Mouse (Mus musculus) Muller cell, postnatal 12 days (primary cell): ENCODE measurements around the gene Sufu.

Experiments
- DNase-seq: peaks from one replicate; pipeline ENCODE4 v3.0.0-alpha.2; 2015; ENCODE audit errors: inconsistent ontology term

The Sufu gene

DNA sequence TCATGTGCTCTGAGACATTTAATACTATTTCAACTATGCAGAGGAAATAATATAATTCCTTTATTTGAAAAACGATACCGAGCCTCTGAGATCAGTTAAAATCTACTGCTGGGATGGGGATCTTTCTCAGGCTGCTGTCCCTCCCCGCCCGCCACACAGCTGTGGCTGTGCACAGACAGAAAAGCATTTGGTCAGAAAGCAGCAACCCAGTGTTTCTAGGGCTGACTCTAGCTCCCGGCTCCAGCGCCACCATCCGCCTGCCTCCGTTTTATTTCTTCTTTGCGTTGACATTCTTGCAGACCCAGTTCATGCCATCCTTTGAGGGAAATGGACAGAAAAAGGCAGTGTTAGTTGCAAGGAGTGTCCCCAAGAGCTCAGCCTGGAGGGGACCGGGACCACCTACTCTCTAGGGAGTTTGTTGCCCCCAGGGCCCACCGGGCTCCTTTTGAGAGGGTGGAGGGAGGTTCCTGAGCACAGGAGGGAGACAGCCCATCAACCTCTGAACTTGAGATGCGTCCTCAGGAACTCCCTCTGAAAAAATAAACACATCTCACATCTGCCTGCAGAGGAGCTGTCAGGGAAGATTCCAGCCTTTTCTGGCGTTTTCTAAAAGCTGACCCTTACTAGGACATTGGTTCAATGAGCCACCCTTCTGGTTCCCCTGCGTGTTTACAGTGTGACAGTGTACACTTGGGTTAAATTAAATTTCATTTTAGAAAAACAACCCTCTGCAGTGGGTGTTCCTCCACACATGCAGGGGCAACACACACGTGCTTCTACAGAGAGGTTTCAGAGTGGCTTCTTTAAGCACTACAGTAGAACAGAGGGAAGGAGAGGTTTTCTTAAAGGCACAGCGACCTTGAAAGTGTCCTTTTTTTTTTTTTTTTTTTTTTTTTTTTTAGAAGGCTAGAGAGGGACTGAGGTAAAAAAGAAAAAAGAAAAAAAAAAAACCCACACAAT, 134.7 kb downstream of the Sufu start:
- DNase-seq = no peak

DNA sequence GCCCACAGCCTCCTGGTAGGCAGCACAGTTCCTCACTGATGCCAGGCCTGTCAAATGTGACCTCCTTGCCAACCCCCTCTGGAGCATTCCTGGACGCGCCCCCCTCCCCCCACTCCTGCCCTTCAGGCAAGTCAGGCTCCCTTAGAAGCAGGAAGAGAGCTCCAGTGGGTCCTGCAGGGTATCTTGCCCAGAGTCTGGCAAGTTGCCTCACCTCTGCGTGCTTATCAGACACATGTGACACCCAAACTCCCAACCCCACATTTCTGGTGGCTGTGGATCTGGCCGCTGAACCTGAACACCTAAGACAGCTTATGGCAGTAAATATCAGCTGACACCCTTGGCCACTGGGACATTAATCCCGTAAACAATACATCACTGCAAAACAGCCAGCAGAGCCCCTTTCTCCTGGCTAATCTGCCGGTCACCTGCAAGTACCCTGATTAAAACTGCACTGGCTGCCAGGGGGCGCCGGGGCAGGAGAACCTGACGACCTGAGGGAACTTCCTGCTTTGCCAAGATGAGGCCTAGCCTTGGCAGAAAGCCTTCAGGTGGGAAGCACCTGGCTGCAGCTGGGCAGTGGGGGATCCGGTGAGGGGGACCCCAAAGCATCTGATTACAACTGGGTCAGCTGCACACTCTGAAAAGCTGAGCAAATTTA, 135.5 kb downstream of the Sufu start:
- DNase-seq = no peak

DNA sequence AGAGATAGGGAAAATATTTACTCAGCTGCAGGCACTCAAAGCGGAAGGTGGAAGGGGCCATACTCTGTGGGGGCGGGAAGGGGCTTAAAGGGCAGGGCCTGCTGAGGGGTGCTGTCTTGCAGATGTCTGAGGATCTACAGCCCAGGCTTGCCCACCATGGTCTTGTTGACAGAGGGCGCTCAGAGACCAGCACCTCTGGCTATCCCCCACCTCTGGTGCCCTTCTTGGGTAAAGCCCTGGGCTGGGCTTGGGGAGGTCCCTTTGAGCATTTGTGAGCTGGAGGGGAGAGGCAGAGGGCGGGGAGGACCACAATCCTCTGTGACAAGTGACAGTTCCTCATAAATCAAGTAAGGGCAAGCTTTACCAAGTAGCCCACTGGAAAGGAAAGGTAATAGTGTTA, 136.4 kb downstream of the Sufu start:
- DNase-seq = no peak

DNA sequence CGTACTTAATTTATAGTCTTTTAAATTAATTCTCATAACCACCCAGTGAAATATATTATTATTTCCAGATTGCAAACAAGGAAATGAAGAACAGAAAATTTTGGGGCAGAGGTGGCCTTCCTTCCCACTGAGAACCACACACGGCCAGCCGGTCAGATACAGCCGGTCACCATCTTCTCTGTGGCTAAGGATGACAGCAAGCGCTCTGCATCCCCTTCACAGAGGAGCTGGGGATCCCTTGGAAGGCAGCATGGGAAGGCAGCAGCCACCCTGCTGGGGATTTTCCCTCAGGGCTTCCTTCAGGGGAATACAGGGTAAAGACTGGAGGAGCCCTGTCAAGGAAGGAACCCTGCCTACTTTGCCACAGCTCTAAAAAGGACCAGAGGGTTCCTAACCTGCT, 136.8 kb downstream of the Sufu start:
- no peak for DNase-seq

DNA sequence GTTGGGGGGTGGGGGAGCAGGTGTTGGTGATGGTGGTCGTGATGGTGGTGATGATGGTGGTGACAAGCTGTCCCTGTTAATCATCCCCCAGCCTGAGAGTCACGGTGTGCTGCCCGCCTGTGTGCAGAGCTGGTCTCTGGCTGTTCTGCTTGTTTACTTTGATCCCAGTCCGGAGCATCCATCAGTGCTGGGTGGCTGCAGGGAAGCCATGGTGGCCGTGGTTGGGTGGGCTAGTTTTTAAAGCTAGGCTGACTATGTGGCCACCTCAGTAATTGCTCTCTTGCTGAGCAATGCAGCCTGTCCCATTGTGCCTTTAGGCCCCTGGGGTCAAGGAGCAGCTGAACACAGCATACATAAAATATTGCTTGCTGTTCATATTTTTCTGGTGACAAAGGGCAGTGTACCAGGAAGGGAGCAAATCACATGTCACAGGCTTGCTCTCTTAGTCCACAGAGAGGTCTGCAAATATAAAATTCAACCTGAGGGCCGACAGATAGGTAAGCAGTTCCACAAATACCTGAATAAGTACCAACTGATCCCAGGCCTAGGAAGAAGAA, 137.9 kb downstream of the Sufu start:
- no peak for DNase-seq

DNA sequence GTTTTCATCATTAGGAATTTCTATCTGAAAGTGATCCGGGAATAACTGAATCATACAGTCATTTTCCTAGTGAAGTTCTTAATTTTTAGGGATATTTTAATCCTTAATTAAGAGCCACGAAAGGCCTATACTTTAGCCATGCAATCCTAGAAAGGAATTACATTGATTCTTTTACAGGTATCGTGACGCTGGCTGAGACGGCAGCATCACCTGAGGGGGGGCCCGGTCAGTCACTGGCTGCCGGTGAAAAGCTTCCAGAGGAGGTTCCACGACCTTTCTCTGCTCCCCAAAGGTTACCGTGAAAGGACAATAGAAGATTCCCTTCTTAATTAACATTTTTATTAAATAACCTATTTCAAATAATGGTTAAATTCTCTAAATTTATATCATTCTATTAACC, 140.7 kb downstream of the Sufu start:
- no peak for DNase-seq

DNA sequence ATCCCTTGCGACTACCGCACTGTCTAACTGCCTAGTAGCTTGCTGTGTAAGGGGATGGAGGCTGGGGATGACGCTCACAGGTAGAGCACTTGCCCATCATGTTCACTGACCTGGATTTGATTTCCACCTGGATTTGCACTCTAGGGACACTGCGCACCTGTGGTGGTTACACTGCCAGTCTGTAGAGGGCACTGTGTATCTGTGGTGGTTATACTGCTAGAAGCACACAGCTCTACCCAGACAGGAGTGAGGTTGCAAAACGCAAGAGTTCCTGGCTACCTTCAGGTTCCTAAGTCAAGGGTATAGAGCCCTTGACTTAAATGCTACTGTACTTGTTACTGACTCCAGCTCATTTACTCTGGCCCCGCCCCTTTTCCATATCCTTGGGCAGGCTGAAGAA, 141.5 kb downstream of the Sufu start:
- DNase-seq = no peak
